Mouse (Mus musculus): ENCODE results near the gene Cabp4. TPM values are rescaled to one million over a fixed set of nuclear protein-coding genes. Genes with fewer than 3 reads are reported as not detected.
"Not testable (repeated sequence)": the region's sequence is repeated elsewhere in the genome, so short reads cannot be mapped to it uniquely, and the experiment has no call there.

Gene Cabp4
- polyA plus RNA-seq, 1 experiment: 0.51 TPM

GRCm38 (mm10) chr19:4126759-4127495, 16.9 kb downstream of the Cabp4 start:
- no peaks in the 10 kb centered on the region for H3K27me3 ChIP-seq (replicated peaks)
- TF ChIP-seq FLI1 (IDR thresholded peaks at IDR 0.05; ENCODE audit: low read length) (no peak), GATA1 (IDR thresholded peaks at IDR 0.05; ENCODE audit: borderline replicate concordance, low read length) (no peak)
- H3K9me3 ChIP-seq: no peaks in the 10 kb centered on the region
- H3K36me3 ChIP-seq (replicated peaks; ENCODE audit: low read length): peaks cover 49% of the 10 kb centered on the region
- H3K4me1 ChIP-seq: peaks cover 66% of the 10 kb centered on the region
- H3K4me3 ChIP-seq (replicated peaks): peak overlapping the region; percentile 95

GRCm38 (mm10) chr19:4125741-4126696, 17.8 kb downstream of the Cabp4 start, which contains the start of gene Aip:
Gene Aip, minus strand, starts transcription at chr19:4125858.
- Histone ChIP-seq H3K36me3 (replicated peaks; ENCODE audit: low read length) (peaks cover 40% of the 10 kb centered on the region), H3K4me3 (replicated peaks) (peak within 1 kb of the TSS; percentile 95), H3K4me1 (peaks cover 69% of the 10 kb centered on the region), H3K9me3 (no peaks in the 10 kb centered on the region), H3K27me3 (replicated peaks) (no peaks in the 10 kb centered on the region)
- TF ChIP-seq GATA1 (IDR thresholded peaks at IDR 0.05; ENCODE audit: borderline replicate concordance, low read length) (no peak), FLI1 (IDR thresholded peaks at IDR 0.05; ENCODE audit: low read length) (no peak)

- peak overlapping the region; percentile 95 for H3K4me3 ChIP-seq (replicated peaks)
- not testable (repeated sequence) for H3K9me3 ChIP-seq; H3K27me3 ChIP-seq (replicated peaks)
- peaks cover 76% of the 10 kb centered on the region for H3K4me1 ChIP-seq
- H3K36me3 ChIP-seq (replicated peaks; ENCODE audit: low read length): peaks cover 35% of the 10 kb centered on the region
Observed at GRCm38 (mm10) chr19:4125268-4125667, 18.6 kb downstream of the Cabp4 start.

DNA sequence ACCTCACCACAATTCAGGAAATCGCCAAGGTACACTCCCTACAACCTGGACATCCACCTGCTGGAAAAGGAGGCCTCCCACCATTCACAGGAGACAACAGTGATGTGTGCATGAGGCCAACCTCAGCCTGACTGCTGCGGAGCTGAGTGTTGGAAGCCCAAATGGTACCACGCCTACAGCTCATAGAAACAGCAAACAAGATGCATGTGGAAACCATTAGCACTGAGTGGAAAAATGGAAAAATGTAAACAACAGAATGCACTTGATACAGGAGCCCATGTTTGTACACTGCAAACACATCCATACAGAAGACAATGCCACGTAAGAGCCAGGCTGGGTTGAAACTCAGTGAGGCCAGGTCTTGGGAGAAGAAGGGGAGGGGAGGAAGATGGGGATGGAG, 19.4 kb downstream of the Cabp4 start:
- no peak for TF ChIP-seq GATA1 (IDR thresholded peaks at IDR 0.05; ENCODE audit: borderline replicate concordance, low read length)
- TF ChIP-seq FLI1 (IDR thresholded peaks at IDR 0.05; ENCODE audit: low read length): no peak
- no peaks in the 10 kb centered on the region for H3K27me3 ChIP-seq (replicated peaks)
- H3K36me3 ChIP-seq (replicated peaks; ENCODE audit: low read length): peaks cover 35% of the 10 kb centered on the region
- H3K9me3 ChIP-seq: no peaks in the 10 kb centered on the region
- H3K4me1 ChIP-seq: peaks cover 78% of the 10 kb centered on the region
- H3K4me3 ChIP-seq (replicated peaks): peak overlapping the region; percentile 67

DNA sequence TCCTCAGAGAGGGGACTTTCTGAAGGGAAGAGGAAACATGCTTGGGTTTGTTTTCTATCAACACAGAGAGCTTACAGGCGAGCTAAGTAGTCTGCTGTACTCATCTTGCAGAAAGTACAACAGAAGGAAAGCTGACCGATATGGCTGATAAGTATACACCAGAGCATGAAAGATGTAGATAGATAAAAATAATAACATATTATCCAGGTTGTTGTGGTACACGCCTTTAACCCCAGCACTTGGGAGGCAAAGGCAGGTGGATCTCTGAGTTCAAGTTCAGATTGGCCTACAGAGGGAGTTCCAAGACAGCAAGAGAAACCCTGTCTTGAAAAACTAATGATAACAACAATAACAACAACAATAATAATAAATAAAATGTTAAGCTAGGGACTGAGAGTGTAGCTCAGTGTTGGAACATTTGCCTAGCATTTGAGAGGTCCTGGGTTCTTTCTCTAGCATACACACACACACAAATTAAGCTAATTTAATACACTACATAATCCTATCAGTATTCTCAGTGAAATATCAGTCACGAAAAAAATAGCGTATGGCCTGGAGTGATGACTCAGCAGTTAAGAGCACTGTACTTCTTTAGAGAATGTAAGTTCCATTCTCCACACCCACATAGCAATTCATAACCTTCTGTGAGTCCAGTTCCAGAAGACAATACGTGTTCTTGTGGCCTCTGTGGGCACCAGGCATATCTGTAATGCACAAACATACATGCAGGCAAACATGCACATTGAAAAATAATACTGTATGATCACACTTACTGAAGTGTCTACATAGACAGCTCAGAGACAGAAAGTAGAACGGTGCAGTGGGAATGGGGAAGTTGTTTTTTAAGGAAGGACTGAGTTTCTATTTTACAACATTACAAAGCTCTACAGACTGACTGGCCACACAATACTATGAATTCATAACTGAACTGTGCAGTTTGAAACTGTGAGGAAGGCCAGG, 21.1 kb downstream of the Cabp4 start:
- peaks cover 89% of the 10 kb centered on the region for H3K4me1 ChIP-seq
- peak overlapping the region; percentile 78 for H3K4me3 ChIP-seq (replicated peaks)
- TF ChIP-seq FLI1 (IDR thresholded peaks at IDR 0.05; ENCODE audit: low read length): no peak
- no peak for TF ChIP-seq GATA1 (IDR thresholded peaks at IDR 0.05; ENCODE audit: borderline replicate concordance, low read length)
- H3K27me3 ChIP-seq (replicated peaks): no peaks in the 10 kb centered on the region
- peaks cover 38% of the 10 kb centered on the region for H3K36me3 ChIP-seq (replicated peaks; ENCODE audit: low read length)
- H3K9me3 ChIP-seq: no peaks in the 10 kb centered on the region

DNA sequence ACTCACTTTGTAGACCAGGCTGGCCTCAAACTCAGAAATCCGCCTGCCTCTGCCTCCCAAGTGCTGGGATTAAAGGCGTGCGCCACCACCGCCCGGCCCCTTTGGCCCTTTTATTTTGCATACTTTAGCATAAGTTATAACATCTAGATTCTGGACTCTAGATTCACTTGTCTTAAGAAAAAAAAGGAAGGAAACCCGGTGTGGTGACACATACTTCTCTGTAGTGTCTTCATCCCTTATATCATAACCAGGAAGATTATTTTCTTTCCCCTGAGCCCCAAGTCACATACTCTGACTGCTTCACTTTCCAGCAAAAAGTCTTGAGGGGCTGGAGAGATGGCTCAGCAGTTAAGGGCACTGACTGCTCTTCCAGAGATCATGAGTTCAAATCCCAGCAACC, 21.9 kb downstream of the Cabp4 start:
- not testable (repeated sequence) for H3K9me3 ChIP-seq; H3K4me3 ChIP-seq (replicated peaks); H3K27me3 ChIP-seq (replicated peaks)
- Histone ChIP-seq H3K36me3 (replicated peaks; ENCODE audit: low read length) (peaks cover 38% of the 10 kb centered on the region), H3K4me1 (peaks cover 89% of the 10 kb centered on the region)

DNA sequence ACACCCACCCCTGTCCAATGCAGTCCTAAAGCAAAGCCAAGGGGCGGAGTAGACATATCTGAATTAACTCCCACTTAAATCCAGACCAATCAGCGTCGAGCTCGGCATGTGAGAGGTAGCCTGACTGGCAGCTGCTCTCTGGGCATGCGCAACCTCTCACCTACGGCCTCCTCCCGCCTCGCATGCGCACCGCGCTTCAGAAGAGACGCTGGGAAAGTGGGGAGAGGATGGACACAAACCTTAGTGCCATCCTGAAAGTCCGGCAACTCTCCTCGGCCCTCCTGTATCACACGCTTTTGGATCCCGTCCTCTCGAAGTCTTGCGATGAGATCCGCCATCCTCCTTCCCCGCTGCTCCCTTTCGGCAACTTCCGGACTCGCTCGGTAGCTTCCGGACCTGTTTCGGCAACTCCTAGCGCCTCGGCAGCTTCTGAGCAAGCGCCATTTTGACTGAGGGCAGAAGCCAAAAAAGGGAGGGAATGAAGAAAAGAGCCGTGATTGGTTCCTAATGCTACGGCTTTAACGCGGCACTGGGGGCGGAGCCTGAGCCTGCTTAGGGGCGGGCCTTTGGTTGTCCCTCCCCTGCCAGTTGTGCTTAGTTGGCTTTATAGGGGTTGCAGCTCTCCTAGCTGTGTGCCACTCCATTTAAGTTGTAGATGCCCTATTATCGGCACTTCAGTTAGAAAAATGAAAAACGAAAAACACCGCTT, 22.6 kb downstream of the Cabp4 start:
- peak overlapping the region; percentile 95 for H3K4me3 ChIP-seq (replicated peaks)
- H3K9me3 ChIP-seq: no peaks in the 10 kb centered on the region
- H3K4me1 ChIP-seq: peaks cover 89% of the 10 kb centered on the region
- peaks cover 43% of the 10 kb centered on the region for H3K36me3 ChIP-seq (replicated peaks; ENCODE audit: low read length)
- H3K27me3 ChIP-seq (replicated peaks): no peaks in the 10 kb centered on the region
- TF ChIP-seq FLI1 (IDR thresholded peaks at IDR 0.05; ENCODE audit: low read length) (no peak; the same call in 1 of the 2 replicates), GATA1 (IDR thresholded peaks at IDR 0.05; ENCODE audit: borderline replicate concordance, low read length) (no peak)

GRCm38 (mm10) chr19:4120496-4120895, 23.3 kb downstream of the Cabp4 start:
- Histone ChIP-seq H3K36me3 (replicated peaks; ENCODE audit: low read length) (peaks cover 50% of the 10 kb centered on the region), H3K4me1 (peaks cover 96% of the 10 kb centered on the region), H3K27me3 (replicated peaks) (no peaks in the 10 kb centered on the region), H3K9me3 (no peaks in the 10 kb centered on the region), H3K4me3 (replicated peaks) (peak overlapping the region; percentile 95)
- TF ChIP-seq GATA1 (IDR thresholded peaks at IDR 0.05; ENCODE audit: borderline replicate concordance, low read length) (no peak), FLI1 (IDR thresholded peaks at IDR 0.05; ENCODE audit: low read length) (no peak)
